Mouse (Mus musculus): ENCODE measurements around the gene Pik3r3.

GRCm38 (mm10) chr4:116192286-116192835 is 29.1 kb upstream of the Pik3r3 start:
- TF ChIP-seq CTCF (IDR thresholded peaks at IDR 0.05; ENCODE audit: insufficient read depth, low read length) (no peak), POLR2A (IDR thresholded peaks at IDR 0.05; ENCODE audit: borderline replicate concordance, extremely low read depth, low read depth, low read length) (no peak)
